Mouse (Mus musculus) ES-Bruce4 (cell line): ENCODE measurements around the gene Ptprb.

Experiments
- CTCF ChIP-seq: IDR thresholded peaks from one replicate; pipeline ENCODE4 v1.8.1; 2011; ENCODE audit warnings: low read depth, low read length
- EP300 ChIP-seq: IDR thresholded peaks from 2 replicates; pipeline ENCODE4 v1.6.1; 2011; ENCODE audit warnings: low read depth, low read length; ENCODE audit not compliant: insufficient read depth
- POLR2A ChIP-seq: IDR thresholded peaks from one replicate; pipeline ENCODE4 v1.8.1; 2011; ENCODE audit warnings: low read length; ENCODE audit not compliant: insufficient read depth

- TF ChIP-seq CTCF (no peak), POLR2A (no peak), EP300 (no peak)
Observed at GRCm38 (mm10) chr10:116410826-116411225, 135.5 kb downstream of the Ptprb start.
